Mouse (Mus musculus): Measurements from ENCODE around the gene Slc6a1. TPM values are rescaled to one million over a fixed set of nuclear protein-coding genes. Genes with fewer than 3 reads are reported as not detected.
A peak's percentile ranks its signal among the peaks of the same experiment; 100 is the strongest.

Gene Slc6a1
- total RNA-seq (2014; fragmentation: Nextera tagmentation): not detected in 2 replicates
- not detected in 2 replicates for total RNA-seq (2017)

DNA sequence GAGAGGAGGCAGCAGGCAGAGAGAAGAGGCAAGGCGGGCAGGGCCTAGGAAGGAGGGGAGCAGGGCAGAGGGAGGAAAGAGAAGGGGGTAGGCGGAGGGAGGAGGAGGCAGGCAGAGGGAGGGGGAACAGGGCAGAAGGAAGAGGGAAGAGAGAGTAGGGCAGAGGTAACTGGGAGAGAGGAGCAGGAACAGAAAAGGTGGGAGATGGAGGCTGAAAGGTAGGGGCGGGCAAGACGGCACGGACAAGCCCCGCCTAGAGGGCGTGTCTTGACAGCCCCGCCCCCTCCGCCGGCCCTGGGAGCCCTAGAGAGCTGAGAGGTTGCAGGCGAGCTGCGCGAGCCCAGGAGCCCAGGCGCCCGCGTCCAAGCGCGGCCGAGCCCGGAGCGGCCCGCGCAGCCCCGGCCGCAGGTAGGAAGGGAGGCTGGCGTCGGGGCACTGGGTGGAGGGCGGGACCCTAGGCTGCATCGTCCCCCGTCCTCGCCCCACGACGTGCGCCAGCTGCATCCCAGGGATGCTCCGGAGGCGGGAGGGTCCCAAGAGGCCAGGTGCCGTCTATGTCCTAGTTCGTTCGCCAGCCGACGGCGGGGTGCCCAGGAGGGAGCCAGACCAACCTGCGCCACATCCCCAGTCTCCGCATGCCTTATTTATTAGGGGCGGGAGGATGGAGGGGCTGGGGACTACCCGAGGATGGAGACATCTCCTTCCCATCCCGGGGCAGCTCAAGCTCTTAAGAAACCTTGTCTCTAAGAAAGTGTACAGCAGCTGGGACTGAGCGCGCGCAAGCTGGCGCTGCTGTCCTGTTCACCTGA, at the start of gene Slc6a1:
Gene Slc6a1 (plus strand): TSS at position 167 of the 809 bp plus-strand sequence.
- peak; percentile 50 for ATAC-seq (replicated peaks; ENCODE audit: poor library complexity, severe bottlenecking)

GRCm38 (mm10) chr6:114238892-114239644, 43.4 kb upstream of the Slc6a1 start:
- ATAC-seq (replicated peaks; ENCODE audit: poor library complexity, severe bottlenecking): no peak

GRCm38 (mm10) chr6:114245665-114246064, 36.8 kb upstream of the Slc6a1 start:
- no peak for ATAC-seq (replicated peaks; ENCODE audit: poor library complexity, severe bottlenecking)

DNA sequence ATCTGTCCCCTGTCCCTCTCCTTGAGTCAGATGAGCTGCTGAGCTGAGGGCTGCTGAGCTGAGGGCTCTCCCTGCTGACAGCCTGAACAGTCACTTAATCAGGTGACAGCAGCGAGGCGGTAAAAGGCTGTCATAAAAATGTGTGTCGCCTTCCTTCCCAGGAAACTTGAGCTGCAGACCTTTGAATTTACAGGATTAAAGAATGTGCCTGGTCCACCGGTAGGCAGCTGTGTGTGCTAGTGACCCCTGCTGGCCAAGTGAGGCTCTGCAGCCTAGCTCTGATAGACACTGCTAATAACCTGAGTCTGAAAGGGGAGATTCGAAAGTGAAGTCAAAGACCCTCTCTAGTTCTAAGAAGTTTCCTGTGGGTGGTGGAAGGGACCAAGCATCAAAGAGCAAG, 32.1 kb upstream of the Slc6a1 start:
- peak; percentile 55 for ATAC-seq (replicated peaks; ENCODE audit: poor library complexity, severe bottlenecking)

DNA sequence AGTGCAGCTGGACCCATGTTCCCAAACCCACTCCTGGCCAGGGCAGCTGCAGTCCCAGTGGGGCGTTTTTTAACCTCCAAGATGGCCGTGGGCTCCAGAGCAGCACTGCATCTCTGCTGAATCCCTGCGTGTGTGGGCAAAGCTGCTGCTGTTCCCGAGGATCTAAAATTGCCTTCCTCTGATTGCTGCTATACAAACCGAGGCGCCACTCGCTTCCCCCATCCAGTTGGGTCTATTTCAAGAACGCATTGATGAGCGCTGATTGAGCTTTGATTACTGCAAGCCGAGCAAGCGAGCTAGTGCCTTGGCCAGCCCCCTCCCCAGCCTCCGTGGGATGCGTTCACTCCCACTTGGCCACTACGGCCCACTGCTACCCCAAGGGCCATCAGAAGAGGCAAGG, 27.5 kb upstream of the Slc6a1 start:
- no peak for ATAC-seq (replicated peaks; ENCODE audit: poor library complexity, severe bottlenecking)

DNA sequence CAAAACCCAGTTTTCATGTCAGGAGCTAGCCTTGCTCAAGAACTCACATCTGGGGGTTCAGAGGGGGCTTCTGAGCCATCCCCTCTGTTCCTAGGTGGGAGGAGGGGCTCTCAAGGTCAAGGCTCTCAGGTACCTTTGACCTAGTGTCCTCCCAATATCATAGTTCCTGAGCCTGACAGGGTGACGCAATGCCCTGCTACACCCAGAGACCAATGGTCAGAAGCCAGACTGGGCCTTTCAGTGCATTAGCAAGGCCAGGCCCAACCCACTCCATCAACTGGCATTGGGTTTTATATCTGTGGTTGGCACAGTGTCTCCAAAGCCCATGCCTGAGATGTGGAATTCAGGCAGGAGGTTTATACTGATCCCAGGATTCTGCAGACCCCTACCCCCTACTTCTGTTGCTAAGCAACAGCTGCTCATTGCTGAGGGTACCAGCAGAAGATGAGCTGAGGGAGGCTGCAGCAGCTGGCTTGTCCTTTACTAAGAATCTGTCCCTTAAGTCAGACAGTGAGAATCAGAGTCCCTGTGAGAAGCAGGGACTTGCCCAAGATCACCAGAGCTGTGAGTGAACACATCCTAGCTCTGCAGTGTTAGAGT, 24.6 kb upstream of the Slc6a1 start:
- ATAC-seq (replicated peaks; ENCODE audit: poor library complexity, severe bottlenecking): no peak

DNA sequence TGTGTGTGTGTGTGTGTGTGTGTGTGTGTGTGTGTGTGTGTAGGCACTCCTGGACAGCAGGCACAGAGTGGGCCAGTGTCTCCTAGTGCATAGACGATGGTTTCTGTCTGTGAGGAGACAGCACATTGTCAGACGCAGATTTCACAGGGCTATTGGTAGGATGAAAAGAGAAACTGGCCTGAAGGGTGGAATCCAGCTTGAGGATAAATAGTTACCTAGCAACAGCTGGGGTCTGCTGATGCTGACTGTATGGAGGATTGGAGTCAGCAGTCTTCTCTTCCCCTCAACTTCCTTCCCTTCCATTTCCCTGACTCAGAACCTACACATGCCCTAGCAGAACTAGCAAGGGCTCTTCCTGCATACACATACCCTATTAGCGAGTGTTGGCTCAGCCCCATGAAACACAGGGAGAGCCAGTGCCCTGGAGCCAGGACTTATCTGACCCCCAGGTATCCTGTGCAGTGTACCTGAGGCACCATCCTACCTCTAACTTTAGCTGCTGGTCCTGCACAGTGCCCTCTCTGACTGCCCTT, 23.7 kb upstream of the Slc6a1 start:
- no peak for ATAC-seq (replicated peaks; ENCODE audit: poor library complexity, severe bottlenecking)

- ATAC-seq (replicated peaks; ENCODE audit: poor library complexity, severe bottlenecking): no peak
These were observed 20.8 kb upstream of the Slc6a1 start for GRCm38 (mm10) chr6:114261609-114262008.

GRCm38 (mm10) chr6:114264010-114264409, 18.4 kb upstream of the Slc6a1 start:
- ATAC-seq (replicated peaks; ENCODE audit: poor library complexity, severe bottlenecking): no peak

- ATAC-seq (replicated peaks; ENCODE audit: poor library complexity, severe bottlenecking): no peak
These were observed 18.0 kb upstream of the Slc6a1 start for GRCm38 (mm10) chr6:114264426-114264825.

DNA sequence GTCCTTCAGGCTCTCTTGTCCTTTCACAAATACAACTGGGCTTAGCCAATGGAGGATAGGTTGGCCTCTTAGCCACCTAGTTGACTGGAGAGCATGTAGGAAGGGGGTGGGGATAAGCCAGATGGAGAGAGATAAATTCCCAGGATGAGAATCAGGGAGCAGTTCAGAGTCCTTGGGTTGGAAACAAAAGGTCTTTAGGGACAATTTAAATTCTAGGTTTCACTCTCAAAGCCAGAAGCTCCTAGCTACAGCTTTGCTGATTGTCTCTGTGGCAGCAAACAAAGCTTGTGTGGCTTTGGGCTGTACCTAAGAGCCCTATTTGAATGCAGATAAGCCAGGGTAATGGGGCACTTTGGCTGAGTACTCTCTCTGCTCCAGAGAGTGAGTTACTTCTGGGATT, 16.2 kb upstream of the Slc6a1 start:
- ATAC-seq (replicated peaks; ENCODE audit: poor library complexity, severe bottlenecking): no peak

DNA sequence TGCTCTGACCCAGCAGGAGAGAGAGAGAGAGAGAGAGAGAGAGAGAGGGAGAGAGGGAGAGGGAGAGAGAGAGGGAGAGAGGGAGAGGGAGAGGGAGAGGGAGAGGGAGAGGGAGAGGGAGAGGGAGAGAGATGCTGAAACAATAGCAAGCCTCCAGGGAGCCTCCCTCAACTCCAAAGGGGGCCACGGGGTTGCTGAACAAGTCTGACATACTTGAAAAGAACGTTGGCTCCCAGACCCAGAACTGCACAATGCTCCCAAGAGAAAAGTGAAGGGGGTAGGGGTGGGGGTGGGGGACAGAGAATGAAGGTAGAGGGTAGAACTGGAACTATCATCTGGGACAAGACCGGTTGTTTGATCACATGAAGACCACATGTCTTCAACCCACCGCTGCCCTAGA, 14.5 kb upstream of the Slc6a1 start:
- no peak for ATAC-seq (replicated peaks; ENCODE audit: poor library complexity, severe bottlenecking)

DNA sequence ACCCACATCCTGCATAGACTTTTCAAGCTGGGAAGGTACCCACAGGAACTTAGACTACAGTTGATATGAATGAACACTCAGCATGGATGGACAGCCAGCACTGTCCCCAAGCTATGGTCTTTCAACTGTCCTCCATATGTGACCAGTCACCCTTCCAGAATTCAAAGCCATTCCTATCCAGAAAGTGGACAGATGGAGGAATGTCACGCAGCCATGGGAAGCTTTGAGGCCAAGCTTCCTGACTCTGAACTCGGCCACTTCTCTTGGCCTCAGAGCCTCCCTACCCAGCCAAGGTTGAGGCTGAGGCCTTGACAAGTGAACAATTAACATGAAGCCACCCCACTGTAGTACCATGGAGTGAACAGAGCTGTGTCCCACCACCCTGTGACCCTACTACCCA, 12.8 kb upstream of the Slc6a1 start:
- ATAC-seq (replicated peaks; ENCODE audit: poor library complexity, severe bottlenecking): no peak

GRCm38 (mm10) chr6:114270799-114271198, 11.6 kb upstream of the Slc6a1 start:
- ATAC-seq (replicated peaks; ENCODE audit: poor library complexity, severe bottlenecking): no peak

DNA sequence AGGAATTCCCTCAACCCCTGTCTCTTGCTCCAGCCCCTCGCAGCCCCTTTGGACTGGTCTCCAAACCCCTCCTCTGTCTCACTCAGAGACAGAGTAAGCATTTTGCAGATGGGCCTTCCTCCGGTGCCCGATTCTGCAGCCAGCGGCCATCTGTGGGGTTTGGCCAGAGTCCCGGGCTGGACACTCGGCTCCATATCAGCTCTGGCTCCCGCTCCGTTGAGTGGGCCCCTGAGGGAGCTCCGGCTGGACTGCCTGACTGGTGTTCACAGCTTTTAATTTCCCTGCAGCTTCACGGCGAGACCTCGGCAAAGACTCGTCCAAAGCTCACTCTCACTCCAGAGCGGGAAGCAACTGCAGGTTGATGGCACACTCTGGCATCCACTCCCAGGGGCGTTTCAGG, 10.2 kb upstream of the Slc6a1 start:
- ATAC-seq (replicated peaks; ENCODE audit: poor library complexity, severe bottlenecking): no peak

DNA sequence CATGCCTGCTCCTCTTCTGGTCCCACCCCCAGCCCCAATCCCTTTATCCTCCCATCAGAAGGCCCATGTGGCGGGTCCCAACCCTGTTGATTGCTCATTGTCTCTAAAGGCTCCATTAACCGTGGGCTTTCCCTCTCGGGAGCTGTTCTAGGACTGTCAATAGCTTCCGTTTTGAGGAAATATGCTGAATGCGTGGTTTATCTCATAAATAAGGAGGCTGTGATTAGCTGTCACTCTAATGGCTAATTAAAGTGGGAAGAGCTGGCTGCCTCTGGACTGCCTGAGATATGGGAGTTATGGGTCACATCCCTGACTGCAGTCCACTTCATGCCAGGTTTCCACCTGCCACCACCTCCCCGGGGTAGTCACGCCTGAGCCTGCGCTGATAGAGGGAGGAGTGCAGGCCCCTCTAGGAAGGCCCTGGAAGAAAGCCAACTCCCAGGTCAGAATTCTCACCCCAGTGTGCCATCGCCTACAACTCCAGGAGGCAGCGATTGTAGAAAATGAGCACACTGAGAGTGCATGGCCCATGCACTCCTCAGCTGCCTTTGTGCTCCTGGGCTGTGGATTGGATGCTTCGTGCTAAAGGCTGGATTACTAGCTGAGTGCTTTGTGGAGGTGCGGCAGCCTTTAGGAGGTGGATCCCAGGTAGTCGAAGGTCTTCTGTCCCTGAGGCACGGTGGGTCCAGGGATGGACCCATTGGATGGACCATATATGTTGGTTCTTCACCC, 8.3 kb upstream of the Slc6a1 start:
- ATAC-seq (replicated peaks; ENCODE audit: poor library complexity, severe bottlenecking): no peak

DNA sequence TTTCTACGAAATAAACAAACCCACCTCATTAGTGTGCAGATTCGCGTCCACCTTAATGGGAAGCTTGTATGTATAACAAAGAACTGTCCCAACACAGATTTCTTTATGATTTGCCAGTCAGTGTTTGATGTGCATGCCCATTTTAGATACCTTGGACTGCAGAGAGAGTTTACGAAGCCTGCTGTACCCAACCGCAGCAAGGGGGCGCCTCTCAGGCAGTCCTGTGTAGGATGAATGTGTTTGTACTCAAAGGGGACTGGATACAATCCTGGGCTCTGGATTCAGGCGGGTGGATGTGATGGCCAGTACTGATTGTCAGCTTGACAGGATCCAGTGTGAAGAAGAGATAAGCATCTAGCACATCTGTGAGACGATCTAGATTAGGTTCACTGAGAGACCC, 6.6 kb upstream of the Slc6a1 start:
- no peak for ATAC-seq (replicated peaks; ENCODE audit: poor library complexity, severe bottlenecking)

DNA sequence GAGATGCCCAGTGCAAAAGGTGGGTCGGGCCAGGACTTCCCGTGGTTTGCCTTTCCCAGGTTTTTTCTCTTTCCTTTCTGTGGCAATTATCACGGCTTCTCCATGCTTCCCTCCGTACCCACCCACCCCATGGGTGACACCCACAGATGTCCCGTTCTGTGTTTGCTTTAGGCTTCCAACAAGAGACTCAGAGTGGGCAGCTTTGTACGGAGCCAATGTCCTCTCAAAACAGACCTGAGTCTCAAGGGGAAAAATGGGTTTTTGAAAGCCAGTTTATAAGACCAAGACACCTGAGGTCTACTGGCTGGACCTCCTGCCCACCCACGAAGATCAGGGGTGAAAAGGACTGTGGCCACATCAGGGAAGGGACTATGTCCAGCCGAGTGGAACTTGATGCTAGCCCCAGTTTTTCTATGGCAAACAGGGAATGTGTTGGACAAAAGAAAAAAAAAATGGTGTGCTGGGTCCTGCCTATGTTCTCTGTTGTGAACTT, 889 bp downstream of the Slc6a1 start:
- no peak for ATAC-seq (replicated peaks; ENCODE audit: poor library complexity, severe bottlenecking)

- no peak for ATAC-seq (replicated peaks; ENCODE audit: poor library complexity, severe bottlenecking)
These were observed 1.7 kb downstream of the Slc6a1 start for GRCm38 (mm10) chr6:114283927-114284703.
